Mouse (Mus musculus): ENCODE results near the gene Igfbp3.

Igfbp3 gene

DNA sequence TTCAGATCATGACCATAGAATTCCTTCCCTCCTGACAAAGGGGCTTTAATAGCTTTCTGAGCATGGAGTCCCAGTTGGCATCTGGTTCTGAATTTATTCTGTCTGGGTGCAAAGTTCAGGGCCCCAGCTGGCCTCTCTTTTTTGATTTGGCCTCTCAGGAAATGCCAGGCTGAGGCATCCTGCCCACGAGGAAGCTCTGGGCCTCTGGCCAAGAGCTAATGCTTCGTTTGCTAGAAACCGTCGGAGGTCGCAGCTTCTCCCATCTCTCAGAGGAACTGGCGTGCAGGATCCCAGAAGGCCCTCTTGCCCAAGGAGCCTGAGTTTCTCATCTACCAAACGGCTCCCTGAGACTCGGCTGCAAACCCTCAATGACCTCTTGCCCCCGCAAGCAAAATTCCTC, 2.5 kb downstream of the Igfbp3 start:
- DNase-seq (ENCODE audit: low spot score in 2 of 2), result no peak

DNA sequence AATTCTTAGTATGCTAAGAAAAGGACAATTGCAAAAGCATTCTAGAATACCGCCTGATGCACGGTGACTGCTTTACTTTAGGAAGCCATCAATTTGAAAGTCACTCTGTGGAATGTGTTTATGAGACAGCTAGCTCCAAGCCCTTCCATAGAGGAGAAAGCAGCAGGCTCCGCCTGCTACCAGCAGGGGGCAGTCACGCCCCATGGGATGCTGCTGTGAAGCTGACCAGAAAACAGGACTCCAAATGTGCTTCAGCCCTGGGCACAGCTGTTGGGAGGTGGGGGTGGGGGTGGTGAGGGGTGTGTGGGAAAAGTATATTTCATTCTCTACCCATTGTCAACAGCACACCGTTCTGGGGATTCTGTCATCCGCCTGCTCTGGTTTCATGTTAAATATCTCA, 3.4 kb downstream of the Igfbp3 start:
- no peak for DNase-seq (ENCODE audit: low spot score in 2 of 2)

DNA sequence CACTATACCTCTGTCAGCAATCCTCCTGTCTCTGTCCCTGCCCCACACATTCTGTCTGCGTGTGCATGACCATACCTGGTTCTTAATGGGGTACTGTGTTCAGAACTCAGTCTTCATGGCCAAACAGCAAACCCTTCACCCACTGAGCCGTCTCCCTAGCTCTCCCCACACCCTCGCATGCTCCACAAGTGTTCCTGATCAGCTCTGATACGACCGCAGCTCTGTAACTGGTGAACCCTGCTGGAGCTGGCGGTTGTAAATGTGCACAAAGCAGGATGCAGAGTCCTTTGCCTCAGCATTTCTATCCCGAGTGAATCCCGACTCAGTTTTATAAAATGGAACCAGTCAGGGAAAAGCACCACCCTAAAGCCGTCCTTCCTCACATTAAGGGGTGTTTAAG, 9.9 kb downstream of the Igfbp3 start:
- no peak for DNase-seq (ENCODE audit: low spot score in 2 of 2)

DNA sequence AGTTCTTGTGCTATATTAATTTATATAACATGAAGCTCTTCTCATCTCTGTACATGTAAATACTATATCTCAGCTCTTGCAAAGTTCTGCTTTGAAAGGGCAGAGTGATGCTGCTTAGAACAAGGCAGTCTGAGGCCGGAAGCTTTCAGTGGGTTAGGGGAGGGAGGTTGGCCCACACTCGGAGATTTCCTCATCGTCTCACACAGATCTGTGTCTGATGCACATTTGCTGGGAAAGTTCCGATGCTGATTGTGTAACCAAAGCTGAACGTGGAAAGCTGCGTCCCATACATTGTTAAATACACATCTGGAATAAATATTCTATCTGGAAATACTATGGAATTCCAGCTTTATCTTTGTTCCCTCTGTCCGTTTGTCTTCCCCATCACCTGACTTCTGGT, 11.5 kb downstream of the Igfbp3 start:
- DNase-seq (ENCODE audit: low spot score in 2 of 2), result no peak

DNA sequence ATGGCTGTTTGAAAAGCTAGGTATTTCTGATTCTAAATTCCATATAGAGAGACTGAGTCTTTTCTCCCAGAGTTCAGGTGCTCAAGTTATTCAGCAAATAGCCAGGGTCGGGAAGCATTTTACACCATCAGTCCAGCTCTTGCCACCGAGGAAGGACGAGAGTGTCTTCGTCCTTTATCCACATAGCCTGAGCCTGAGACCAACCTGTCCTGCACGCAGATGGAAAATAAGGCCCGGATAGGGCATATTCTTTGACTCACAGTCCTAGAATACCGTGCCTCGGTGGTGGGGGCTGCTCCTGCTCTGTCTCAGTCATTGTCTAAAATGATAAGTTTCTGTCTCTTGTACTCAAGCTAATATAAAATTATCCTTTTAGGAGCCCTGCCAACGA, 13.3 kb downstream of the Igfbp3 start:
- DNase-seq (ENCODE audit: low spot score in 2 of 2), result no peak

DNA sequence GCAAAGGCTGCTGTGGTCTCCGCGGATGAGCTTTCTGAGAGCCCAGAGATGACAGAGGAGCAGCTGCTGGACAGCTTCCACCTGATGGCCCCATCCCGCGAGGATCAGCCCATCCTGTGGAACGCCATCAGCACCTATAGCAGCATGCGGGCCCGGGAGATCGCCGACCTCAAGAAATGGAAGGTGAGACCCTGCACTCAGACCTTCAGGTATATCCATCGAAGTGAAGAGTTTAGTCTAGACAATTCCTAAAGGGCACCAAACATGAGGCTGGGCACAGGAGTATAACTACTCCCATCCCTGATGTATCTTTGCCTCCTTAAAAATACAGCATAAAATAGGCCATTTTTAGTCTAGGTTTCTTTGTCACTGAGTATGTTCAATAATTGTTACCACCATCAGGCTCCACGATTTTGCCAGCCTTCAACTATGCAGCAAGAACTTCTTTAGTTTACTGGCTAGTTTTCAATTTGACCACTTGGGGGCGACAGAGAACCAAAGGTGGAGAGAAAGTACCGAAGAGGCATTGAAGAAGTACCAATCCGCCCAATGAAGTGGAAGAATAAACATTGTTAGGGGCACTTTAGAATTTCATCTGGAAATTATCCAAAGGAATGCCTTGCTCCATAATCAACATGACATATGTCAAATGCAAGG, 13.9 kb downstream of the Igfbp3 start:
- DNase-seq (ENCODE audit: low spot score in 2 of 2), result peak in 1 of 2 experiments; percentile 12

DNA sequence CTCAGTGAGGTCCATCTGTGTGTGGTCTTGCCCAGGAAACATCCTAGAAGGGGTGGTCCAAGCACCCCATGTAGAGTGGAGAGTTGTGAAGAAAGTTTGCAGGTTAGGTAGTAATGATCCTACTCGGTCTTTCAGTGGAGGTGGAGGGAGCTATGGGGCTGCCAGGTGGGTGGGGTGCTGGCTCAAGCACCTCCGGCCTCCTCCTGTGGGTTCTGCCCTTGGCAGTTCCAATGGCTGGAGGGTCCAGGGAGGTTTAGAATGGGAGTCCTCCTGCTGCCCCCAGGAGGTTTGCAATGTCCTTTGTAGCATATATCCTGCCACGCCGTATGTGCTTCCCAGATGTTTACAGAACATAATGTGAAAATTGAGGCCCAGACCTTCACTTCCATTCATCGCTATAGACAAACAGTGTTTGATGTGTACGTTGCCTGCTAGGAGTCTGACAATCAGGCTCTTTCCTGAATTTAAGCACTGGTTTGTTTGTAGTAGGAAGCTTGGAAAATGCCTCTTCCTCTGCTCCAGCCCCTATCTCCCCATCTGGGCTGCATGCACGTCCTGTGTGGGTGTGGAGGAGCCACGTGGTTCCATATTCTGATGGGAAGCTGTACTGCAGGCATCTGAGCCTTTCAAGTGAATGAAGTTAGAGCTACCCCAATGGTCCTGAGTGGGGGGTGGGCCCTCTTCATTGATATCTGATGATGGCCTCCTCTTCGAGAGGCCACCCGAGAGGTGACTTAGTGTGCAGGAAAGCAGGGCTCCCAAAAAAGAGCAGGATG, 15.1 kb downstream of the Igfbp3 start:
- no peak for DNase-seq (ENCODE audit: low spot score in 2 of 2)

DNA sequence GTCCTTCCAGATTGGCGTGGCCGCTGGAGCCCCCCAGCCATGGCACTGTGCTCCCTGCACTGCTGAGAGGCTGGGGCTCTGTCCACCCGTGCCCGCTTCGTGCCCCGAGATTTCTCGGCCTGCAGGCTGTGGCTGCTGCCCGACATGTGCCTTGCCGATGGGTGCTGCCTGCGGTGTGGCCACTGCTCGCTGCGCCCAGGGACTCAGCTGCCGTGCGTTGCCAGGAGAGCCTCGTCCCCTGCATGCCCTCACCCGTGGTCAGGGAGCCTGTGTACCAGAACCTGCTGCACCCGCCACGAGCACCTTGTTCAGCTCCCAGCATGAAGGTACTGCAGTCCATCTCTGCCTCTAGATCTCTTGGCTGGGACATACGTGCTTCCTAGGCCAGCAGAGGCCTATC, 15.7 kb downstream of the Igfbp3 start:
- DNase-seq (ENCODE audit: low spot score in 2 of 2), result no peak

DNA sequence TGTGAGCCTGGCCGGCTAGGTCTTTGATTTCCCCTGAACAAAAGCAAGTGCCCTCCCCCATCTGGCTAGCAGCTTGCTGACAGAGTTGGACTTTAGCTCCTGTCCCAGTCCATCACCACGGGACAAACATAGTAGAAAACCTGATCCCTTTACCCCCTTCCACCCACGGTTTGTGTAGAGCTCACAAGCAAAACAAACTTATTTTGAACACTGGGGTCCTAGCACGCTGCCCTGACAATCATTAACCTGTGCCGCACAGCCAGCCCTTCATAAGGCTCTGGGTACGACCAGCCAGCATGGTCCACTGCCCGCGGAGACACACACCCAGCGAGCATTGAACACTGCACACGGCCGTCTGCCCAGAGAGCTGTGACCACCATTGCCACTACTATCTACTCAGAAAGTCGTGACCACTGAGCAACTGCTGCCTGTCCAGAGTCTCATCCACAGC, 16.2 kb downstream of the Igfbp3 start, which contains the start of gene Igfbp1:
Gene Igfbp1, plus strand, starts transcription at position 292 of the 451 bp plus-strand sequence.
- DNase-seq (ENCODE audit: low spot score in 2 of 2), result no peak

DNA sequence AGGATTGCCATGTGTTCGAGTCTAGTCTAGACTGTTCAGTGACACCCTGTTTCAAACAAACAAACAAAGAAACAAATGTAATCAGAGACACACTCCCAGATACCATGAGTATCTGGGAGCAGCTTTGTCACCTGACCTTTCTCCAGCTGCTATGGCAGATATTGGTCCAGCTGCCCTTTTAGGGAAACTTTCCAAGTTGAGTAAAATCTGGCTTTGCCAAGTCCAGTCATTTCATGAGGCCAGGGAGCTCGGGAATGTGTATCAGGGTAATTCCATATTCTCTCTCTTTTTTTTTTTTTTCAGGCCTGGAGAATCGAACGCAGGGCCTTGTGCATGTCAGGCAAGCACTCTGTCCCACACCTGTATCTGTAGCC, 18.4 kb downstream of the Igfbp3 start:
- DNase-seq (ENCODE audit: low spot score in 2 of 2), result no peak

DNA sequence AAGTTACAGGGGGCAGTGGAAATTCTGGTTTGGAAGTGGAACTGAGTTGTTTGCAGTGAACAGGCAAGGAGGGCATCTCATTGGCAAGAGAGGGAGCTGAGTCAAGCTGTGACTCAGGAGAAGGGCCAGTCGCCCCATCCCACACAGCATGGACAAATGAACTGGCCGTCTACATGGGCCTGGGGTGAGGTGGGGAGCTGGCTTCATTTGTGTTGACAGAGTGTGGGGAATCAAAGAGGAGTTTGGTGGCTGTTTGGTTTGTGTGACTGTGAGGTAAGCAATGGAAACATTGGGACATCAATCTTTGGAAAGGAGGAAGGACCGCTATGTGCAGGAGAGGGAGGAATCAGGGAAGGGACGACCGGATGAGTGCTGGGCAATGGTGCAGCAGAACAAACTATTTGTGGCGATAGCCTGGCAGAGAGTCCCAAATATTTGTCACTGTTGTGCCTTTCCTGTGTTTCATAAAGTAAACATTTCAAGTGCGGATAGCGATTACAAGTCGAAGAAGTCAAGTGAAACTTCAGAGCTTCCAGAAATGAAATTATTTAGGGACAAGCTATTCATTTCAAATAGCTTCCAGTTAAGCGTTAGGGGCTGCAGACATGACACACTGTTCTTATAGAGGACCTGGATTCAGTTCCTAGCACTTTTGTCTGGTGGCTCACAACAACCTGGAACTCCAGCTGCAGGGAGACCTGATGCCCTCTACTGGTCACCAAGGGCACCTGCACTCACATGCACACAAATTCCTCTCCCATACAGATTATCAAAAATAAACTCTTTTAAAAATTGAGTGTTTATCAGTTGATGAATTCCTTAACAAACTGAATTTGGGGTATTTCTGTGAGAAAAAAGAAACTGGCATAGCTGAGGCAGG, 19.1 kb downstream of the Igfbp3 start:
- no peak for DNase-seq (ENCODE audit: low spot score in 2 of 2)

DNA sequence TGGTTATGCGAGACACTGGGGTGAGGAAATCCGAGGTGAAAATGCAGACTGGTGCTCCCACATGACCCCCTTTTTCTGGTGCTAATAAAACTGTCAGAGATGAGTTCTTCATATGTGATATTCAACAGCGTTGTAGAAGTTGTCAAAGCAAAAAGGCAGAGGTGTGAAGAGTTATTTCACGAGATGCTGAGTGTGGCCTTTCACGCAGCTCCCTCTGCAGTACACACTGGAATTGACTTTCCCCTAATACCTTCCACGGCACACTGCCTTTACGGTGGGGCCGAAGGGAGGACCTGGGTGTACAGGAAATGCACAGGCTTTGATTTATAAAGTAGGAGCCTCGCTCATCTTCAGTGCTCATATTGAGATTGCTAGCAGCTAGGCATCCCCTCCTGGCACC, 20.6 kb downstream of the Igfbp3 start:
- DNase-seq (ENCODE audit: low spot score in 2 of 2), result no peak

DNA sequence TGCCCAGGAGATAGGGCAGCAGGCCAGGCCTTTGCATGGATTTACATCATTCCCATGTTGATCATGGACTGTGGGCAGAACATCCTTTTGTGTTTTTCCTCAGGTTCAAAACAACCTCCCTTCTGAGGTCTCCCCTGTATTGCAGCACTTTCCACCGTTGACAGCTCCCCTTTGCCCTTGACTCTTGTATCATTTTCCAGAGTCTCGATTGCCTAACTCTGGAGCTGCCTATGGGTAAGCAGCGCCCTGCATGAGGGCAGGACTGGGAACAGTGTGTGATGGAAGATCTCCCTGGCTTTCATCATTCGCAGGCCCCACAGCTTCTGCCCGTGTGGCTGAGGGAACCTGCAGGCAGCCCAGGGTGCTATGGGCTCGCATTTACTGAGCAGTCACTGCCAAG, 21.0 kb downstream of the Igfbp3 start:
- DNase-seq (ENCODE audit: low spot score in 2 of 2), result no peak

DNA sequence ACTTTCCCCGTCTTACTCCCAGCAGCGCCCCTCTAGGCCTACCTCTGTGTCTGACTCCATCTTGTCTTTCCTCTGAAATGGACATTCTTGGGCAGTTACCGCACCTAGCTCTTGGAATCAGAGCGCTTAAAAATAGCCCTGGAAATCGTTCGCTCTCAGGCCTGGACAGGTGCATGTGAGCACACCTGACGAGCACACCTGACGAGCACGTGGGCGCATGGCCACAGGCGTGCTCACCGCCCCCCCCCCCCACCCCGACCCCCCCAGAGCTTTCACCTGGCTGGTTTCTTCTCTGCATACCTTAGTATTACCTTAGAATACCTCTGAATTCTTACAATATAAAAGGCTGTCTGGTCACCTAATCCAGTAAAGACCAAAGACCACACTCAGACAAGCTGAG, 25.3 kb downstream of the Igfbp3 start, which contains the start of gene Gm11985:
Gene Gm11985, minus strand, starts transcription at position 101 of the 400 bp plus-strand sequence.
- DNase-seq (ENCODE audit: low spot score in 2 of 2), result no peak

DNA sequence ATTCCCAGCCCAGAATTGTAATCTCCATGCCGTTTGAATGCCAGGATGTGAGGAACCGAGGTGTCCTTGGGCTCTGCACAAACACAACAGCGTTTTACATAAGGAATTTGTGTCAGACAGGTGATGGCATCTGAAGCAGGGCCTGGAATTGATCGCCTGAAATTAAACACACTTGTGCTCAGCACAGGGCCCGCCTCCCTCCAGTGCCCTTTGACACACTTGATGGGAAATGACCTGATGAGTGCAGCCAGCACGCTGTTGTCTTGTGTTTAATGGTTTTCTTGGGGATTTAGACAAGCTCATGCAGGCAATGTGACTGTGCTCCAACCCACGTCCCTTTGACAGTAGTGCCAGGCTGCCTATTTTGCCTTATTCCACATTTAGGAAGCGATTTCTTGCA, 26.3 kb downstream of the Igfbp3 start:
- no peak for DNase-seq (ENCODE audit: low spot score in 2 of 2)

DNA sequence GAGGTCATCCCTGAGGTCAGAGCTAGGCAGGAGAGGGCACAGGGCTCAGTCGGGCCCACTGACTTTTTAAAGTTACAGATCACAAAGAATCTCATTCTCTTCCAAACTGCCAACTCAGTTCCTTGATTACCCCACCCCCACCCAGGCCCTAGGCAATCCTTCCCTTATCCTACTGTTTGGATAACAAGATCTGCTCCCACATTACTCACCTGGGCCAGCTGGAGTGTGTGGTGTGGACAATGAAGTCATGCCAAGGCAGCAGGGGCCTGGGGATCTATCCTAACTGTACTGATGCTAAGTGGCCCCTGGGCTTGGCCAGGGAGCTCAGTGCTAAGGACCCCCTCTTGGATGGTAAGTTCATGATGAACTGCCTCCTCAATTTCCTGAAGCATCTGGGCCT, 29.3 kb downstream of the Igfbp3 start:
- DNase-seq (ENCODE audit: low spot score in 2 of 2), result no peak

DNA sequence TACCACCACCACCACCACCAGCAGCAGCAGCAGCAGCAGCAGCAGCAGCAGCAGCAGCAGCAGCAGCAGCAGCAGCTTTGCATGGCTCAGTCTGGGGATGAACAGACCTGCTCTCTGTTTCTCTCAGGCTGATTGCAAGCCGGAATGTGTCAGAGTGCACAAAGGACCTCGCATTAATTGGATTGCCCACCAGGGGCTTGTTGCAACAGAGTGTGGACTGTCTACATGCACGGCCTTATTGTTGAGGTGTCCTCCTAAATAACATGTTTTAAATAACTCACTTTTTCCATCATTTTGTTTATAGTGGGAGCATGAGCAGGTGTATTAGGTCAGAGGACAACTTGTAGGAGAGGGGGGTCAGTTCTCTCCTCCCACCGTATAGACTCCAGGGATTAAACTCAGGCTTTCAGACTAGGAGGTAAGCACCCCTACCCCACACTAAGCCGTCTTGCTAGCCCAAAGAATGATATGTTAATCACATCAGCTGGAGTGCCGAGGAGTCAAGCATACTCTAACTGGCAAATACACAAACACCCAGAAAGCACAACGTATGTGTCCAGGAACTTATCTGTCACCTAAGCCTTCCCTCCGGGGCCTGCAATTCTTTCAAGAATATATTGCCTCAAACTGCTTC, 31.2 kb downstream of the Igfbp3 start:
- no peak for DNase-seq (ENCODE audit: low spot score in 2 of 2)

DNA sequence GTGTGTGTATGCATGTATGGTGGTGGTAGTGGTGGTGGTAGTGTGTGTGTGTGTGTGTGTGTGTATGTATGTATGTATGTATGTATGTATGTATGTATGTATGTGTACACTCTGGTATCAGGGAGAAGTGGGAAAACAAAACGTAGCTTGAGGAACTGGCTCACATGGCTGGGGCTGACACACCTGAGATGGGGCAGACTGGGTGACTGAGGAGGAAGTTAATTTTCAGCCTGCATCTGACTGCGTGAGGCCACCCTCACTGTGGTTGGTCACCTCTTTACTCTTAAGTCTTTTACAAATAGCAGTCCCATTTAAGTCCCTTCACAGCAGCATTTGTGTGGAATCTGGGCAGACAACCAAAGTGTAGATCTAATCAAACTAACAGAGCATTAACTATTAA, 34.4 kb downstream of the Igfbp3 start:
- no peak for DNase-seq (ENCODE audit: low spot score in 2 of 2)

DNA sequence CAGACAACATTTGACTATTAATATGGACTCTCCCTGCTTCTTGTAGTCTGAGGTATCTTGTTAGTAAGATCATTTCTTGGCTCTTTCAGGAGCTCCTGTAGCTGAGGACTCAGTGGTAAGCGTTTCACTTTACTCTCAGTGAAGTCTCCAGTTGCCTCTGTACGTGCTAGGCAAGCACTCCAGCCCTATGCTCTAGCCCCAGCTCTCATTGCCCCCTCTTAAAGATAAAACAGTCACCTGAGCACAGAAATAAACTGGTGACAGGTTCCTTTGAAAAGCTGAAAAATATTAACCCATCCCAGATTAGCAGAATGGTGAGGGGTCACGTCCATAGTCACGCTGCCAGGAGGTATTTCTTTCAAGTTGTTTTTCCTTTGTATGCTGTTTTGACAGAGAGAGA, 35.0 kb downstream of the Igfbp3 start:
- DNase-seq (ENCODE audit: low spot score in 2 of 2), result no peak

DNA sequence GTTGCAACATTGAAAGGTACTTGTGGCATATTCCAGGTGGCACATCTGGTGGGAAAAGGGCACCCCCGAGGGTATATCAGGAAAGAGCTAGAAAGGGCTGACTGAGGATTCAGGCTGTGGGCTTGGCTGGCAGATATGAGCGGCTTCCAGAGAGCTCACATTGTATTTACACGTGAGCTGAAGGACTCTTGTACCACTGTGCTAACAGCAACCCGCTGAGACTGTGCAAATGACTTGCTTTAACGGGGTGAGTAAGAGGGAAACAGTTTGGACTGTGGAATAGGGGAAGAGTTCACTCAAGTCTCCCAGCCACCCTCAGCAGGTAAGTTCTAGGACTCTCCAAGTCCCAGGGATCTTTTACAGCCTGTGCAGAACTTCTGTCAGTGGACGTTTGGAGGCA, 40.1 kb downstream of the Igfbp3 start:
- DNase-seq (ENCODE audit: low spot score in 2 of 2), result no peak

DNA sequence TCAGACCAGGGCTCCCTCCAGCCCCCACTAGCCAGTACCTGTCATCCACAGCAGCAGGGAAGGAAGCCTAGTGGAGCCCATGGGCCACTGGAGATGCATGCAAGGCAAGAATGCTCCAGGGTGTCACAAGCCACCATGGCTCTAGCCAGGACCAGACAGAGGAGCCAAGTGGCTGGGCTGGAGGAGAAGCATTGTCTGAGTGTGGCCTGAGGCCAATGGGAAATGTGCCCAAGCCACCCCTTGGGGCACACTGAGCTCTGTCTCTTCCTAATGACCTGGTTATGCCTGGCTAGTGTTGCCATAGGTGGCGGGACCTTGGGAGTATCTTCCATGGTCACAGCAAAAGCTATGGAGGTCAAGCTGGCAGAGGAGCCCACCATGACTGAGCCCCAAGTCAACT, 44.1 kb downstream of the Igfbp3 start:
- no peak for DNase-seq (ENCODE audit: low spot score in 2 of 2)

DNA sequence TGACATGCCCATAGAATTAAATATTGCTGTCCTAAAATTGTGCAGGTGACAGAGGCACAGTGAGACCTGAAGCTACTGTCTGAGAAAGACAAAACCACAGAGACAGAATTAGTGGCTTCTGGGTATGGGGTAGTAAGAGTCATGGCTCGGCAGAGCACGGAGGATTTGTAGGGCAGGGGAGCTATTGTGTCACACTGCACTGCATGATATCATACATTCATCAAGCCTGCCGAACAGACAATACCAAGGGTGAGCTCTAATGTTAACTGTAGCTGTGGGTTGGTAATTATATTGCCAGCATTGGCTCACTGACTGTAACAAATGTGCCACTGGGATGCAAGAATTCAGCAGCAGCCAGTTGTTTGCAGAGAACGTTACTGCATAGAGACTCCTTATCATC, 49.3 kb downstream of the Igfbp3 start:
- no peak for DNase-seq (ENCODE audit: low spot score in 2 of 2)

Data from natural killer cell, adult 2 months (primary cell).